Mouse (Mus musculus) fibroblast of lung, adult 2 months (primary cell): ENCODE results near the gene Elf2.
"Not testable (repeated sequence)": the region's sequence is repeated elsewhere in the genome, so short reads cannot be mapped to it uniquely, and the experiment has no call there.

ENCODE experiments used
- DNase-seq: peaks from one replicate; pipeline ENCODE4 v3.0.0-alpha.2; 2011; ENCODE audit warnings: low read depth

Elf2 gene

DNA sequence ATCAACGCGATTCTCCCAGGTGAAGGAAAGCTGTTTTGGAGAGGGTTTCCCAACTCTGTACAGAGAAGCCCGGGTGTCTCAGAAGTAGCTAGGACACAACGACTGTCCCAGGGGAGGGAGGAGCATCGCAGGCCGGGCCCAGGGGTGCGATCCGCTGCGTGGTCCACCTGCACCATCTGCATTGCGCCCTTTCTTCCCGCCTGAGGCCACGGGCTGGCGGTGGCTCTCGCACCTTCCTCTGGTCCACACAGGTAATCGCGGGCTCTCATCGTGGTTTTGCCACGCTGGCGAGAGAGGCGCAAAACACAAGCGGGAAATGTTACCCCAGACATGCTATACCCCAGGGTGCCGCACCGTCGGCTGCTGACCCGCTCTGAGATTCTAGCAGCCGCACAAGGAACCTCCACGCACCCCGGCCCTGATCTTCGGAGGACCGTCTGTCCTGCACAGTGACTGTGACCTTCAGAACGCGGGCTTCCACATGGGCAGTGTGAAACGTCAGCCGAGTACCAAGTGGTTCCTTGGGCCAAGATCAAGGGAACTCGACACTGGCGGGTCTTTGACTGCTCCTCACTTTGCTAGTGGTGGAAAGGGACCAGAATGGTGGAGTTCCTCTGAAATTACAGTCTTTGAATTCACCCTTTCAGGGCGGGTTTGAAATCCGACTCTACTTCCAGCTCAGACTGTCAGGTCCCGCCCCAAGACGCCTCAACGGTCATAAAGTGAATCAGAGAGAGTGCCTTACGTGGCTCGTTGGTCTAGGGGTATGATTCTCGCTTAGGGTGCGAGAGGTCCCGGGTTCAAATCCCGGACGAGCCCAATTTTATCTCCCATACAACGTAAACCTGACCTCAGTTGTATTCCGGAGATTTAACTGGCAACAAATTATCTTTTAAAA, 18.4 kb upstream of the Elf2 start:
- peak; percentile 70 for DNase-seq

DNA sequence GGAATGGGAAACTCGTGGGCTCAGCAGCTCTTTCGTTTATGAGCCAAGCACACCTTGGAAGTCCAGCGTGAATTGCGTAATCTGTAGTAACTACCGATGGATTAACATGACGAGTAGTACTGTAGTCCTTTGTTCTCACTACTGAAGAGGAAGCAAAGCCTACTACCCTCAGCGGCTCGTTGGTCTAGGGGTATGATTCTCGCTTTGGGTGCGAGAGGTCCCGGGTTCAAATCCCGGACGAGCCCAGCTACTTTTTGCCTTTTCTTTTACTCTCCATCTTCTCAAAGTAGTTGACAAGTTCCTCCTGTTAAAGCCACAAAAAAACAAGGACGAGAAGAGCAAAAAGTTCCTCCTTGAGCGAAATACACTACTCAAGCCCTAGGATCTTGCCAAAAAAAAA, 17.7 kb upstream of the Elf2 start:
- DNase-seq = peak; percentile 61

DNA sequence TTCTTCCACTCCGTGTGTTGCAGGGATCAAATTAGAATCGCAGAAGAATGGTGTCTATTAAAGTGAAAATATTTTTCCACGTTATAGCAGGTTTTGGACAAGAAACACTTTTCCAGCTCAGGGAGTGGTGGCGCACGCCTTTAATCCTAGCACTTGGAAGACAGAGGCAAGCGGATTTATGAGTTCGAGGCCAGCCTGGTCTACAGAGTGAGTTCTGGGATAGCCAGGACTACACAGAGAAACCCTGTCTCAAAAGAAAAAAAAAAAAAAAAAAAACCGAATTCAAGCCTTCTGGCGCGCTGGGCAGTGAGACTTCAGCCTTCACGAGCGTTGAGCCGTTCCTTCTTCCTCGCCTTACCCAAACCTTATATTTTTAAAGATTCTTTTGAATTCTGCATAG, 17.2 kb upstream of the Elf2 start:
- DNase-seq = no peak

DNA sequence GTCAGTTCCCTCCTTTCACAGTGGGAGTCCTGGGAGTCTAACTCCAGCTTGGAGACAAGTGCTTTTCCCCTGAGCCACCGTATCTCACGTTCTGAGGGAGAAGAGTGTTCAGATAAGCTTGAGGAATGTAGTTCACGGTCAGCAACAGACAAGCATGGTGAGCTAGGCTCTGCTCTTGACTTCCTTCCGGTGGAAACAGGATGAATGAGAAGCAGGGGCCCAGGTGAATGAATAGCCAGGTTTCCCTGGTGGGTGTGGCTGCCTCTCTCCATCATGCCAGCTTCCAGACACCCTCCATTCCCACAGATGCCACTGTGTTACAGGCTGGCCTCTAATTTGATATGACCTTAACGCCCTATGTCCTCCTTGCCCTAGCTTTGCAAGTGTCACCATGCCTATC, 16.6 kb upstream of the Elf2 start:
- no peak for DNase-seq

DNA sequence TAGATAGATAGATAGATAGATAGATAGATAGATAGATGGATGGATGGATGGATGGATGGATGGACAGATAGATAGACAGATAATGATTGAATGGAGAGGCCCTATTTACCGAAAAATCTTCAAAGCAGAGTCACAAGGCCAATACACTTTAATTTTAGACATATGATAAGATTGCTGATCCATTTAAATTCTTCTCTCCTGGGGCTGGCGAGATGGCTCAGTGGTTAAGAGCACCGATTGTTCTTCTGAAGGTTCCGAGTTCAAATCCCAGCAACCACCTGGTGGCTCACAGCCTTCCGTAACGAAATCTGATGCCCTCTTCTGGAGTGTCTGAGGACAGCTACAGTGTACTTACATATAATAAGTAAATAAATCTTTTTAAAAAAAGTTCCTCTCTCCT, 14.5 kb upstream of the Elf2 start:
- DNase-seq = not testable (repeated sequence)

DNA sequence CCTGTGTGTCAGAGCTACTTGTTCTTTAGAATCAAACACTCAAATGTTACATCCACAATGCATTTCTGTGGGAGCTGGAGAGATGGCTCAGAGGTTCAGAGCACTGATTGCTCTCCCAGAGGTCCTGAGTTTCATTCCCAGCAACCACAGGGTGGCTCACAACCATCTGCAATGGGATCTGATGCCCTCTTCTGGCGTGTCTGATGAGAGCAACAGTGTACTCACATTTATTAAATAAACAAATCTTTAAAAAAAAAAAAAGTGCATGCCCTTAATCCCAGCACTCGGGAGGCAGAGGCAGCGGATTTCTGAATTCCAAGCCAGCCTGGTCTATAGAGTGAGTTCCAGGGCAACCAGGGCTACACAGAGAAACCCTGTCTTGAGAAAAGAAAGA, 13.6 kb upstream of the Elf2 start:
- DNase-seq = no peak

DNA sequence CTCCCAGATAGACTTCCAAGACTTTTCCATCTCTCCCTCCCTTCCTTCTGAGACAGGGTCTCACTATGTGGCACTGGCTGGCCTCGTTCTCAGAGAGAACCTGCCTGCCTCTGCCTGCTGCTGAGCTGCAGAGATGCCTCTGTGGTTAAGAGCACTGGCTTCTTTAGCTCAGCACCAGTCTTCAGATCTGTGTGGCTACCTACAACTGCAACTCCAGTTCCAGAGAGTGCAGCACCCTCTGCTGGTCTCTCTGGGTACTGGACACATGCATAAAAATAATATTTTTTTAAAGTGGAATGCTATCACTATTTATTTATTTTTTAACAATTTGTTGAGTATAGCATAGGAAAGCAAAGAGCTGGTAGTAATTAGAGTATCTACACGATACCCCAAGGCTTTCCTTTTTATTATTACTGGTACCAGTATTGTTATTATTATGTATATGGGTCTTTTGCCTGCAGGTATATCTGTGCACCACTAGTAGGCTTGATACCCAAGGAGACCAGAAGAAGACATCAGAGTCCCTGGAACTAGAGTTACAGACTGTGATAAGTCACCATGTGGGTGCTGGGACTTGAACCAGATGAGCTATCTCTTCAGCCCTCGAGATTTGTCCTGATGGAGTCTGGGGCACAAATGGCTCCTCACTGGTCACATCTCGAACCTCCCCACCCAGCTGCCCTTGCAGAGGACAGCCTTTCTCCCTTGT, 13.0 kb upstream of the Elf2 start:
- DNase-seq = no peak

DNA sequence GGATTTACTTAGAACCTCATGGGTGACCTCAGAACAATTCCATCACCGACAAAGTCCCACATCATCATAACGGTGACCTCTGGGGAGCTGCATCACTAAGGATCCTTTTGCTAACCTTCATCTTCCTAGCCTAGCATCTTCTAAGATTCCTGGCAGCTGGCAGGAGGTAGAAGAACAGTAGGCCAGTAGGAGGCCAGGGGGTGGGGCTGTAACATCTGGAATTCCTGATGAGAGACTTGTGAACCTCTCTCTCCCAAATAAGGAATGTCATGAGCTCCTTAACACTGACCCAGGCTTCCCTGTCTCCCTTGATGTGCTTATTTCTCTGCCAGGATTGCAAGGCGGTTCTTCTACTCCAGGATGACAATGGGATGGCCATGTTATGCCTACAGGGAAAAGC, 10.3 kb upstream of the Elf2 start:
- no peak for DNase-seq

DNA sequence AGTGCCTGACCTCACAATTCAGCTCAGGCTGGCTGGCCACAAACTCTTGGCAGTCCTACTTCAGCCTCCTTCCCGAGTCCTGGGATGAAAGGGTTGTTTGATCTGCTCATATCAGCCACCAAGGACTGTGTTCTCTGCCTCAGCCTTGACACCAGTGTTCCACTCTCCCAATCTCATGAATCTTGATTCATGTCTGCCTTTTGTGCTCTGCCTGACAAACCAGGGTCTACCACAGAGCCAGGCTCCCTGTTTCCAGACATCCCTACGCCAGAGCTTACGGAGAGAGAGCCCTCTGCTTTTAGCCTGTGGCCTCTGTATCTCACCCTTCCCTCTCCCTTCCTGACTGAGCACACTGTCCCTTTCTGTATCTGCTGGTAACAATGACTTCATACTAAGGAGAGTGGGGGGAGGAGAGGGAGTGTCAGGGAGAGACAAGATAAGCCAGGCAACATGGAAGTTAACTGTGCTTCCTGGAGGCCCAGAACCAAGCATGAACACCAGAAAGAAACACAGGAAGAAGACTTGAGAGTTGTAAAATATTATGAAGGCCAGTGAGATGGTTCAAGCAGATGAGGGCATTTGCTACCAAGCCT, 8.3 kb upstream of the Elf2 start:
- DNase-seq = no peak

DNA sequence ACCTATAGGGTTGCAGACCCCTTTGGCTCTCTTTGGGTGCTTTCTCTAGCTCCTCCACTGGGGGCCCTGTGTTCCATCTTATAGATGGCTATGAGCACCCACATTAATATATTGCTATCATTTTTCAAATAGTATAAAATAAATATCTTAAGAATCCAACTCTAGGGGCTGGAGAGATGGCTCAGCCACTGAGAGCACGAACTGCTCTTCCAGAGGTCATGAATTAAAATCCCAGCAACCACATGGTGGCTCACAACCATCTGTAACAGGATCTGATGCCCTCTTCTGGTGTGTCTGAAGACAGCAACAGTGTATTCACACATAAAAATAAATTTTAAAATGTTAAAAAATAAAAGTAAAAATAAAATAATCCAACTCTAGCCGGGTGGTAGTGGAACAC, 4.6 kb upstream of the Elf2 start:
- not testable (repeated sequence) for DNase-seq

DNA sequence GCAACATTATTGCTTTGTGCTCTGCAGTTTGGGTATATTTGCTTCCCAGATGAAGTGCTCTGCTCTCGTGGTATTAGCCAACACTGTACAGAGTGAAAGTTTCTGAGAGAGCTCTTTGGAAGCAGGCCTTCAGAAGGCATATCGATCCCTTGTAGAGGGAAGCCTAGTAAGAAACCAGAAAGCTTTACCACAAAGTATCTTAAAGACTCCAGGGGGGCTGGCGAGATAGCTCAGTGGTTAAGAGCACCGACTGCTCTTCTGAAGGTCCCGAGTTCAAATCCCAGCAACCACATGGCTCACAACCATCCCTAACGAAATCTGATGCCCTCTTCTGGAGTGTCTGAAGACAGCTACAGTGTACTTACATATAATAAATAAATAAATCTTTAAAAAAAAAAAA, 3.7 kb upstream of the Elf2 start:
- DNase-seq = not testable (repeated sequence)

DNA sequence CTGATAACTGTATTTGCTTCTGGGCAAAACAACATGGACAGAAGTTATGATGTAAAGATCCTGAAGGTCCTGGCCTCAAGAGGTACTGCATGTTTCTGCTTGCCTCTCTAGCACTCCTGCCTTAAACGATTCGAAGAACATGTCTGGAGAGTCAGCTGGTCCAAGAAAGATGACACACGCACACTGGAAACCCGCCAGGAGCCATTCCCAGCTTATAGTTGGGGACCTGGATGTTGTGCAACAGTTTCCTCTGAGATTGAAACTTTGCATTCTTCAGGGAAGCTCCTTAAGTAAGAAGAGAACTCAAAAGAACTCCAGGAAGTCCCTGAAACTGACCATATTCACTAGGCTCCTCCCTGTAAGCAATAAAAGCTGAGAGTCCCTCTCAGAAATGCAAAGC, 2.8 kb upstream of the Elf2 start:
- no peak for DNase-seq

DNA sequence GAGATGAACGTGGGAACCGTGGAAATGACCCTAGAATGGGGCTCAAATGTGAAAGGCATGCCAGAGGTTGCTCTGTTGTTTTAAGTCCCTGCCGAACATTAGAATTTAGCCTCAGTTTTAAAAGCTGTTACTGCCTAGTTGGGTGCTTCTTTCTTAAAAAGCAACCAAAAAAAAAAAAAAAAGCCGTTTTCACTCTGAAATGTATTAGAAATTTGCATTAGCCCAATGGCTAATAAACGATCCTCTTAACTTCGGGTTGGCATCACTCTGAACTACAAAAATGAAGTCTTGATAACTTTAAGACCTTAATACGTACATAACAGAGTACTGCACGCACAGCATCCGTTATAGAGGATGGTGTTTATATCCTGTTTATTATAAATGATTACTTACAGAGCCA, 1.7 kb upstream of the Elf2 start:
- no peak for DNase-seq

DNA sequence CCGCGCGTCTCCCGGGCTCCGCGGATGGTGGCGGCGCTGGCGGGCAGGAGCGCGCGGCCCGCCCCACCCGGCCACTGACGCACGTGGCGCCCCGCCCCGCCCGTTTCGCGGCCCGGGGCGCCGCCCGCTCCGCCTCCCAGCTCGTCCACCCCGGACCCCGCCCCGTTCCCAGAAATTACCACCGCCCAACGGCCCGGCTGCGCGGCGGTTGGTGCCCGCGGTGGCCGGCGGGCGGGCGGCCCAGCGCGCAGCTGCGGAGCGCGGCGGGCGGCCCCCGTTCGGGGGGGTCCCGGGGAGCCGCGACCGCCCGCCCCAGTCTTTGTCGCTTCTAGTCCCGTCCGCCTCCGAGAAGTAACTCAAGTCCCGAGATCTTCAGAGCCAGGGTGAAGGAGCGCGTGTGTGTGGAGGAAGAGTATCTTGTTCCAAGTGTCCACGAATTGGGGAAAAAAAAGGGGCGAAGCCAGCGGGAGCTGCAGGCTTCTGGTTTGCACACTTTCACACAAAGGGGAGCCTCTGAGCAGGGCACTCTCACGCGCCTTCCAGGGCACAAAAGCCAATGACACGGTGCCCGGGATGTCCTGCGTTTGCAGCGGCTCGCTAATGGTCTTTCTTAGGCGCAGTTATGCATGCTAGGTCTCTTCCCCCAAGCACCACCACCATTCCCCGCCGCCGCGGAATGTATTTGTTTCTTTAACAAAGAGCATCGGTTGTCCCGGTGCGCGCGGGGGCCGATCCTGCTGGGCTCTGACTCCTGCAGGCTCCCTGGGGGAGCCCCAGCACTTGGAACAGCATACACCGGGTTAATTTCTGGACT, 1.0 kb upstream of the Elf2 start:
- no peak for DNase-seq

DNA sequence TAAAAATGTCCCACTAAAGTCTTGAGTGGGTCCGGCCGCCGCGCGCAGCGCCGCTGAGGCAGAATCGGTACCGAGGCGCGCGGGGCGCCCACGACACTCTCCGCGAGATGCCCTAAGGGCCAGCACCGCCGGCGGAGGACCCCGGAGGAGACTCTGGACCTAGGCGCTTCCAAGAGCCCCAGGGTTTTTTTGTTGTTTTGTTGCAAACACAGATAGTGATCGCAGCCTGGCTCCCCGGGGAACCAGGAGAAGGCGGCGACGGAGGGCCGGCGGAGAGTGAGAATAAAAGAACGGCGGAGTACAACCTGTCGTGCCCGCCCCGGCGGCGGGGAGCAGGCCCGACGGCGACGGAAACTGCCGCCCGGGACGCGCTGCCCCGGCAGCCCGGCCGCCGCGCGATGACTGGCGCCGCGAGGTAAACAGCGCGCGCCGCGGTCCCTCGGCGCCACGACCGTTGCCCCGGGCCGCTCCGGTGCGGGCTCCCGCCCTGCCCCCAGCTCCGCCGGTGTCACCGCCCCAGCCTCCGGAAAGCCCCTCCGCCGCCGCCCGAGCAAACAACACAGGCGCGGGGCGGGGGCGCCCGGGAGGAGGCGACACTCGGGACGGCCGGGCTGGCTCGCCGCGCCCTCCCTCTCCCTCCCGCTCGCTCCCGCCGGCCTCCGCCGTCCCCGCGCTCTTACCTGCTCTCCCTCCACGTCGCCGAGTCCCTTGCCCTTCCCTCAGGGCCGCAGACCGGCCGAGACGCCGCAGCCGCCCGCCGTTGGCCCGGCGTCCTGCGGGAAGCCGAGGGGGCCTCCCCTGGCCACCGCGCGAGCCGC, 520 bp downstream of the Elf2 start:
- no peak for DNase-seq

DNA sequence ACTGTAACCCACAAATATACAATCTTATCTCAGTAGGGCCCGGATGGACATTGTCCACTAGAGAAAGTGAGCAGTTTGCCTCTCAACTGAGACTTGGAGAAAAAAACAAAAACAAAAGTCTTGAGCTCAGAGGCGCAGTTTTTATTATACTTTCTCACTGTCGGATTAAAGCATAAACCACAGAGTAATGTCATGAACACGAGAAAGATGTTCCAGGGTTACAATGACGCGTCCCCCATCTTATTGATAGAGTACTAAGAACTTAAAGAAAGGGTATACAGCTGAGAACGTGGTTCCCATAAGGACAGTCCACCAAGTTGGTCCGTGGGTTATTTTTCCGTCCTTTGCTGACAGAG, 1.1 kb downstream of the Elf2 start:
- no peak for DNase-seq

DNA sequence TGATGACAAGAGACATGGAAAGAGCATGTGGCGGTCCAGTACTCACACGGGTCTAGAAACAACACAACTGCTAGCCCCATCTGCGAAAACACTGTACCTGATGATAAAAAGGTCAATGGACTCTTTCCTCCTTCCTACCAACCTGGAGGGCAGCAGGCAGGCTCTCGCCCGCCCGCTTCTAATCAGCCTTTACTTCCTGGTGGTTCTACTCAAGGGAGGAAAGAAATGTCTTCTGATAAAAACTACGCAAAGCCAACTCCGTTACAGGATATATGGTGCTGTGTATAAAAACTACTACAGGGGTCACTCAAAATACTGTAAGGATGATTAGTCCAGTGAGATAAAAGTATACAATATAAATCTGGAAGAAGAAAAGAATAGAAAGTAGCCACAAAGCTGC, 5.1 kb downstream of the Elf2 start:
- DNase-seq = no peak

DNA sequence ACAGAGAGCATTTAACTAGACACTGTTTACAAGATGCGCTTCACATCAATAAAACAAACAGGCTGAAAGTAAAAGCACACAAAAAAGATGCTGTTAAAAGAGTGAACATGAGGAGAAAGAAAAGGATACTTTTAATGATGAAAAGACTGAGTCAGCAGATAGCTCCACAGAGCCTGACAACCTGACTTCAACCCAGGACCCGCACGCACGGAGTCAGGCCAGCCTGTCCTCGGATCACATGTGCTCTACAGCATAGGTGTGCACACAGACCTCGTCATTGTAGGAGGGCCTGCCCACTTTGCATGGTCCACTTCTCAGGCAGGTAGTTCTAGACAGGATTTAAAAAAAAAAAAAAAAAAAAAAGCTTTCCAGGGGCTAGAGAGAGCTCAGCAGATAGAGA, 6.5 kb downstream of the Elf2 start:
- no peak for DNase-seq

DNA sequence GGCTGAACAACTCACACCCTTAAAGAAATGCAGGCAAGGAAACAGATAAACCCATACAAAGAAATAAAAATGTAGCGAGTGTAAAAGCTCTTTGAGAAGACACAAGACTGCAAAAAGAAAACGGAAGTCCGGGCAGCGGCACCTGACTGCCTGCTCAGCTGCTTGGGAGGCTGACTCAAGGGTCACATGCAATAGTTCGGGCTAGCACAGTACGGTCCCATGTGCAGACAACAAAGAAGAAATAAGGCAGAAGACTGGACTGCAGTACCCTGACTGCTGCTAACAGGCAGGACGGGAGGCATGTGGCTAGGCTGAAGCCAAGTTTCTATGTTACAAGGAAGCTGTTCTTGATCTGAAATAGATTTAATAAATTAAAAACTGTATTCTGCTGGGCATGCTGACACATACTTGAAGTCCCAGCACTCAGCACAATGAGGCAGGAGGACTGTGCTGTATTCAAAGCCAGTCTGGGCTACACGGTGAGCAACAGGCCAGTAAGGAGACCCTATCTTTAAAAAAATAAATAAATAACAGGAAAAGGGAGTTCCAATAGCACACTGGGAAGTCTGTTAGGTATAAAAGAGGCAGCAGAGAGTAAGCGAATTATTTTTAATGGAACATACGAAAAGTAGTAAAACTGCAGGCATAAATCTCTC, 7.1 kb downstream of the Elf2 start:
- peak; percentile 90 for DNase-seq

DNA sequence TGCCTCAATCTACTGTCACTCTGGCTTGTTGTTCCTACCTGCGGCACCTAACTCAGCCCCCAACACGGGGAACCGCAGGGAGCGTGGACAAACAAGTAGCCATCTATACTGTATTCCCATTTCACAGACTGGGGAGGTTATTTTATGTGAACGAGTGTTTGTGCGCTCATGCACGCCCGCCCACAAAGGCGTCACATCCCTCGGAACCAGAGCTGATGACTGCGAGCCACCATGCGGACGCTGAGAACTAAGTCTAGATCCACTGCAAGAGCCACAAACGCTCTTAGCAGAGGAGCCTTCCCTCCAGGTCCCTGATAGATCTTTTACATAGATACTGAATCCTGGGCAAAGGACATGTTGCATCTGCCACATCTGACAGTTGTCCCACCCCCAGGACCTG, 10.4 kb downstream of the Elf2 start:
- no peak for DNase-seq

DNA sequence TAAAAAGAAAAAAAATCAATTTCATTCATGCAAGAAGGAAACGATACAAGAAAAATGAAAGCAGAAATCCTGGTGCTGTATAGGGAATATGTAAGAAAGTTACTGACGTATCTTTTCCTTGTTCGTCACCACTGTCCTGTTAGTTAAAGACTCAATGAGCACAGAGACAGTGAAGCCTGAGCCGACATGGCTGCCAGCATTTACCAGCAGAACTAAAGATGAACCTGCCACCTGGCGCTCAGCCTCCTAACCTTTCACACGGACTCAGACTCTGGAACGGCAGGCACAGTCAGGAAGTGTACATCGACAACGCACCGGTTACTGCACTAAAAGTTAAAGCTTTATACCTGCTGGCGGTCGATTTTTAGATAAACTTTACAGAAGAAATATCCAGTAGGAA, 11.9 kb downstream of the Elf2 start:
- no peak for DNase-seq
